Mouse (Mus musculus) ES-E14 (cell line): ENCODE measurements around the gene Prox2. TPM values are rescaled to one million over a fixed set of nuclear protein-coding genes. Genes with fewer than 3 reads are reported as not detected.
A peak's percentile ranks its signal among the peaks of the same experiment; 100 is the strongest.

Source experiments
- DNase-seq: peaks from one replicate; pipeline ENCODE4 v3.0.0-alpha.2; 2013; ENCODE audit warnings: low read depth, low spot score
- H3K27ac ChIP-seq: 2 replicates; pipeline ENCODE4 v1.5.1; 2012; ENCODE audit warnings: low read depth, mild to moderate bottlenecking, low read length, moderate library complexity, mixed read lengths; ENCODE audit not compliant: poor library complexity, insufficient read depth, severe bottlenecking
- H3K36me3 ChIP-seq: 2 replicates; pipeline ENCODE4 v1.6.1; 2012; ENCODE audit warnings: mild to moderate bottlenecking, low read length, moderate library complexity, mixed read lengths; ENCODE audit not compliant: control insufficient read depth, poor library complexity, insufficient read depth, severe bottlenecking
- H3K4me1 ChIP-seq, 2 experiments: fragments of 150-350 bp in 1 of 2; sonication (generic) in 1 of 2; 2 replicates each; pipeline ENCODE4 v1.6.1; 2012; ENCODE audit warnings: low read length in 2 of 2, mild to moderate bottlenecking in 1 of 2, mixed read lengths in 1 of 2; ENCODE audit not compliant: control insufficient read depth in 2 of 2, insufficient read depth in 2 of 2, poor library complexity in 1 of 2
- H3K4me3 ChIP-seq, 2 experiments: fragments of 150-350 bp in 1 of 2; sonication (generic) in 1 of 2; 2 replicates each; pipeline ENCODE4 v1.5.1; 2012; ENCODE audit warnings: low read length in 2 of 2, low read depth in 1 of 2, mild to moderate bottlenecking in 1 of 2, mixed read lengths in 1 of 2; ENCODE audit not compliant: insufficient read depth in 1 of 2, poor library complexity in 1 of 2, severe bottlenecking in 1 of 2
- H3K9ac ChIP-seq: 2 replicates; pipeline ENCODE4 v1.6.1; 2012; ENCODE audit warnings: low read depth, mild to moderate bottlenecking, low read length, mixed read lengths; ENCODE audit not compliant: poor library complexity, insufficient read depth, severe bottlenecking
- H3K9me3 ChIP-seq: fragments of 150-350 bp; sonication (generic); 2 replicates; pipeline ENCODE4 v1.6.1; 2012; ENCODE audit warnings: low read depth, mild to moderate bottlenecking, low read length; ENCODE audit not compliant: control insufficient read depth, insufficient read depth
- CHD2 ChIP-seq: IDR thresholded peaks from 2 replicates; pipeline ENCODE4 v1.6.1; 2014; ENCODE audit warnings: mild to moderate bottlenecking, low read depth, low read length, inconsistent platforms
- HCFC1 ChIP-seq: IDR thresholded peaks from 2 replicates; pipeline ENCODE4 v1.6.1; 2012; ENCODE audit warnings: low read length, inconsistent platforms, borderline replicate concordance; ENCODE audit not compliant: insufficient read depth
- MAFK ChIP-seq: IDR thresholded peaks from 2 replicates; pipeline ENCODE4 v1.6.1; 2014; ENCODE audit warnings: mild to moderate bottlenecking, low read depth, low read length, inconsistent platforms; ENCODE audit not compliant: insufficient read depth
- ZC3H11A ChIP-seq: IDR thresholded peaks from 2 replicates; pipeline ENCODE4 v1.6.1; 2012; ENCODE audit warnings: low read depth, mild to moderate bottlenecking, inconsistent platforms, low read length, borderline replicate concordance
- ZNF384 ChIP-seq: IDR thresholded peaks from 2 replicates; pipeline ENCODE4 v1.6.1; 2012; ENCODE audit warnings: low read depth, low read length, inconsistent platforms
- in situ Hi-C, 2 experiments: fragments of 600-800 bp; cut with MboI; formaldehyde crosslinking; loops; one replicate each; pipeline ENCODE4 v1.15.1; 2025; ENCODE audit warnings: low sequenced_read_pairs in 2 of 2, inconsistent platforms in 1 of 2; ENCODE audit not compliant: unreplicated experiment in 2 of 2
- total RNA-seq: library from RNA; depleted of rRNA; stranded (reverse); fragments of 300-350 nt; gene quantifications from 2 replicates; pipeline ENCODE4 v1.2.3, GENCODE M21; 2012; rRNA removed

Gene Prox2
- total RNA-seq, 1 experiment = 0.98 TPM

DNA sequence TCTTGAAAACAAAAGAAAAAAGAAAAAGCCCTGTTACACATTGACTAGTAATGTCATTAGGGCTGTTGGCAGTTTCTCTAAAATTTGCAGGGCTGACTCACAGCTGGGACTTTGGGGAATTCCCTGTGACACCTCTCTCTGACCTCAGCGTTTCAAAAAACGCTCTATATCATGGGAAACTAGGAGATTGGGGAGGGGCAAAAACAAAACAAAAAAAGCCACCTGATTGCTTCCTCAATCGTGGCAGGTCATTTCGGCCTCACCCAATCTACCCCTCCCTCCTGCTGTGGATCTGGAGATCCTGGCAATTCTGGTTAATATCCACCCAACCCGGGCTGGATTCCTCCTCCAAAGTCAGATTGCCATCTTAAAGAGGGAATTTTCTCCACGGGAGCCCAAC lies 59.3 kb downstream of the Prox2 start:
- H3K9ac ChIP-seq = no peak overlapping the region
- in situ Hi-C loops = no loop called here
- no peak overlapping the region for H3K4me3 ChIP-seq
- peaks cover 13% of the 10 kb centered on the region for H3K36me3 ChIP-seq
- H3K9me3 ChIP-seq = no peaks in the 10 kb centered on the region
- H3K27ac ChIP-seq = no peak overlapping the region
- peaks cover 0 to 2% of the 10 kb centered on the region in 2 experiments; a peak in 2 of 4 replicates for H3K4me1 ChIP-seq
- peak; percentile 12 for DNase-seq
- TF ChIP-seq ZNF384 (no peak), HCFC1 (no peak), ZC3H11A (no peak), CHD2 (no peak), MAFK (no peak)

Other genes with a start within 250 kb of the Prox2 start
- gene Ltbp2, start 234.2 kb downstream of the Prox2 start, total RNA-seq = 1.8 and 2.7 TPM in 2 replicates
- gene Fcf1, start 139.9 kb downstream of the Prox2 start, total RNA-seq = 156 and 161 TPM in 2 replicates
- gene Arel1, start 139.9 kb downstream of the Prox2 start, total RNA-seq = 31.3 and 35.8 TPM in 2 replicates
- gene Ylpm1, start 114.4 kb downstream of the Prox2 start, total RNA-seq = 33.4 and 38.8 TPM in 2 replicates
- gene Dlst, start 74 bp upstream of the Prox2 start, total RNA-seq = 85.3 and 98.8 TPM in 2 replicates
- 4.0 and 7.8 TPM in 2 replicates for gene Rps6kl1, start 40.5 kb upstream of the Prox2 start, total RNA-seq
- gene Pgf, start 67.0 kb upstream of the Prox2 start, total RNA-seq = 3.0 and 6.9 TPM in 2 replicates
- gene Eif2b2, start 108.7 kb upstream of the Prox2 start, total RNA-seq = 109 and 136 TPM in 2 replicates
- 12.6 and 13.1 TPM in 2 replicates for gene Mlh3, start 159.8 kb upstream of the Prox2 start, total RNA-seq
- 12.2 and 15.0 TPM in 2 replicates for gene Acyp1, start 177.7 kb upstream of the Prox2 start, total RNA-seq
- 0.45 and 0.63 TPM in 2 replicates for gene Zc2hc1c, start 177.8 kb upstream of the Prox2 start, total RNA-seq
- 18.1 and 20.4 TPM in 2 replicates for gene Nek9, start 228.6 kb upstream of the Prox2 start, total RNA-seq